Mouse (Mus musculus): Measurements from ENCODE around the gene Pknox2. TPM values are rescaled to one million over a fixed set of nuclear protein-coding genes. Genes with fewer than 3 reads are reported as not detected.

The Pknox2 gene
- total RNA-seq, 2 experiments from 2014 or later, result 31.4 to 36.3 TPM

Other genes starting within 250 kb of the Pknox2 start
- gene Tmem218, start 60.8 kb upstream of the Pknox2 start, total RNA-seq (2021), result 10 to 100 TPM in 1 of 2 experiments, 1 to 10 TPM in 1; 8.9 to 11.5 TPM
- 1 to 10 TPM; 1.2 to 2.0 TPM for gene Slc37a2, start 108.3 kb upstream of the Pknox2 start, total RNA-seq (2021)
- gene Ccdc15, start 201.0 kb upstream of the Pknox2 start, total RNA-seq (2021), result 1 to 10 TPM; 3.1 to 4.0 TPM
- 10 to 100 TPM; 66.7 to 72.3 TPM for gene Hepacam, start 219.9 kb upstream of the Pknox2 start, total RNA-seq (2021)